Mouse (Mus musculus) A20 (cell line): ENCODE measurements around the gene Atf3.

Experiments used
- DNase-seq: peaks from one replicate; pipeline ENCODE4 v3.0.0-alpha.2; 2011; ENCODE audit warnings: low read depth, low spot score

The Atf3 gene

DNA sequence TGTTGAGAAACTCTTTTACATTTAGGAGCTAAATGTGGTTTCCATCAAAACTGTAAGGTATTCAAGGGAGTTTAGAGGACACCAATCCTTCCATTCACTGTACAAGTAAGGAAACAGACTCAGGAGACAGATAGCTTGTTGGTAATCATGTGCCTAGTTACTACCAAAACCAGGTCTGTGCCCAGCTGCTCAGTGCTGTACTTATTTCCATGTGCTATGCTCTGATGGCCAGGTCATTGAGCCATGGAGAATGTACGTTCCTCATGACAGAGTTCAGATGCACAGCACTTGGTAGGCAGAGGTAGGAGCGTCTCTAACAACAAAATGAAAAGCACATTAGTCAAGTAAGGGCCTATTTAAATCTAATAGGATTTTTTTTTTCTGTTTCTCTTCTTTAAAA lies 8.7 kb upstream of the Atf3 start:
- peak; percentile 92 for DNase-seq

DNA sequence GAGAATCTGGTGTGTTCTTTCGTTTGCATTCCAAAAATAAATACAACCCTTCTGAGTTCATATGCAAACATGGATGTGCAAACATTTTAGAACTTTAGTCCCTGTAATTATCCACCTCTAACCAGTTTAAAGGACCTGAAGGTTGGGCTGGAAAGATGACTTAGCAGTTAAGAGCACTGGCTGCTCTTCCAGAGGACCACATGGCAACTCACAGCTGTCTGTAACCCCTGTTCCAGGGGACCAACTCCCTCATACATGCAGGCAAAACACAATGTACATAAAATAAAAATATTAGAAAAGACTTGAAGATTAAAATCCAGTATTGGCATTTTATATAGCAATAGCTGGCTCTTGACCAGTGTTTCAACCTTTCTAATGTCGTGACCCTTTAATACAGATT lies 7.9 kb upstream of the Atf3 start:
- DNase-seq, result peak; percentile 70

DNA sequence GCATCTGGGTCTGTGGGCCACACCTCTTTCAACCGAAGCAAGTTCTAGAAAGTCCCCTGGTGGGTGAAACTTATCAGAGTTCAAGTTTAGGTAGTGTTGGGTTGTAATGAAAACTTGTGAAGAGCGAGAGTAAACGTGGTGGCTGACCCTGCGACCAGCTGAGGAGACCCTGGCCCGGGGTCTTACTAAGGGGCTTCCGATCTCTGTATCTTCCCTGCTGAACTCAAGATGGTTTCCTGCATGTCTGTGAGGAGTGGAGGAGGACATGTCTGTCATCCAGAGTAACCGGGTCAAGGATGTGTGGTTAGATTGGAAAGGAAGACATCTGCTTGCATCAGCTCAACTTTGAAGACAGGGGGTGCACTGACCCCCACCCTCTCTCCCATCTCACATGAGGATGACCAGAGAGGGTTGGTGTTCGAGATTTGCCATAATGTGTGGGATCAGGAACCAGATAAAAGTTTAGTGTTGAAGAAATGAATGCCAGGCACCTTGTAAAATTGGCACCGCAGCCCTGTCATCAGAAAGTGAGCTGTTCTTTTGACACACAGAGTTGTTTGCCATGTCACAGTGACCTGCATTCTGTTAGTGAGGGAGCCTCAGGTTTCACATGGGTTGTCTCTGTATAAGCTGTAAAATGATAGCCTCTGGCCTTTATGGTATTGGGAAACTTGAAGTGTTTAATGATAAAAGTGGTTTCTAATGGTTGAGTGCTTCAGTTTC lies 7.3 kb upstream of the Atf3 start:
- DNase-seq, result peak; percentile 92

DNA sequence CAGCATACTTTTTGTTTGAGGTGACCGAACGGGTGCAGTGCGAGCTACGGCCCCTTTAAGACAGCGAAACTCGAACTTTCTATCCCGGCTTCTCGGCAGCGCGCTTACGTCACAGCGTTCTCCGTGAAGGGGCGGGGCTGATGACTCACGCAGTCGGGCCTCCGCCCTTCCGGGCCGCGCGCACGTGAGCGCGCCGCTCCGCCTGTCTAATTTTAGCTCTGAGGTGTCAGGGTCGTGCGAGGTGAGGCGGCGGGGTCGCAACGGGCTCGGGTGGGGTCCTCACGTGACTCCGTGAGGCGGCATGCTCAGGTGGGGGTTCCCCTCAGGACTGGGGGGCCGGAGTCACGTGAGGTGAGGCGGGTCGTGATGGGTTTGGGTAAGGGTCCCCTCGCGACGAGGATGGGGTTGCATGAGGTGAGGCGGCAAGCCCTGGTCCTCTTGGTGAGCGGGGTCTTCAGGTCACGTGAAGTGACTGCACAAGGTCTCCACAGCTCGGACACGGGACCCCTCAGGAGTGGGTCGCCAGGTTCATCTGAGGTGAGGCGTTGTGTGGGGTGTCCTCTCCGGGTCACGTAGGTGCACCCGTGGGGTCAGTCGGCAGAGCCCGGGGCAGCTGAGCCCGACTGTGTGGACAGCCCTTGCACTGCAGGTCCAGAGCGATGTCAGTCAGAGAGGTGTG lies 6.6 kb upstream of the Atf3 start:
- DNase-seq, result peak; percentile 97

DNA sequence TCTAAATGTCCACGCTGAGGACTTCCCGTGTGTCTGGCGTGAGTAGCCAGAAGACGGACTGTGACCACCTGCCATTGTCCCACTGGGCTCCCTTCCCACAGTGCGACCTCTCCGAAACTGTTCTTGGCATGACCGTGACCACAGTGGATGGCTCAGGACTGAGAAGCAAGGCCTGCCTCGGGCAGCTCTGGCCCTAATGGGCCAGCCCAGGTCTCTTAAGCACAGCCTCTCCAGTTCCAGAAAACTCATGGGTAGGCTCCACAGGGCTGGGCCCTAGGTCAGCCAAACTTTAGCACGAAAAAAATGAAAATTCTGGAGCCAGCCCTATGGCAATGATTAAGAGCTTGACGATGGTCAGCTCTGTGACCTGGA lies 6.1 kb upstream of the Atf3 start:
- no peak for DNase-seq

DNA sequence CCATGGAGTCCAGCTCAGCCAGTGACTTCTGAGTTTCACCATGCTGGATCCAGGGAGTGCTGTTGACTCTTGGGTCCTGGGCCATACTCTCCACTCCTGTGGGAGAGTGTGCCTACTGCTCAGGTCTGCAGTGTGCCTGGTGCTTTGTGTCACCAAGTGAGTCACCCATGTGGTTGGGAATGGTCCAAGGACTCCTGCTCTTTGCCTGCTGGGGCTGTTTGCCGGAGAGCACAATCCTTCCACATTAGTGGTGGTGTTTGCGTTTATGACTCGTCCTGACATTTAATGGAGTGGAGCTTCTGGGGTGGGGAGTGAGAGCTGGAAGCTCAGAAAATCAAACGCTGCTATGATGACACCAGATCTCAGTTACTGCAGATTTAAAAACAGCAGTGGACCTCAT lies 4.2 kb upstream of the Atf3 start:
- DNase-seq, result no peak

DNA sequence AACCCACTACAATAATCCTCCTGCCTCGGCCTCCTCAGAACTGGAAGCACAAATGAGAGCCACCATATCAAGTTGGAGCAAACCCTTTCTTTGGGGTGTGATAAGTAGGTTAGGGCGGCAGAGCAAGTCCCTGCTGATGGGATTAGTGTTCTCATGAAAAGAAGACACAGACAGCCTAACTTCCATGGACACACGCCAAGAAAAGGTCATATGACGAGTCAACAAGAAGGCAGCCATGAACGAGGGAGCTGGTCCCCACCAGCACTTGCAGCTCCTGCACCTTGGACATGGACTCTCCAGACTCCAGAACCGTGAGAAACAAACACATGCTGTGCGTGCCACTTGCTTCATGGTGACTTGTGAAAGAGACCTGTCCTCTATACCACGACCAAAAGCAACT lies 2.7 kb upstream of the Atf3 start:
- no peak for DNase-seq

DNA sequence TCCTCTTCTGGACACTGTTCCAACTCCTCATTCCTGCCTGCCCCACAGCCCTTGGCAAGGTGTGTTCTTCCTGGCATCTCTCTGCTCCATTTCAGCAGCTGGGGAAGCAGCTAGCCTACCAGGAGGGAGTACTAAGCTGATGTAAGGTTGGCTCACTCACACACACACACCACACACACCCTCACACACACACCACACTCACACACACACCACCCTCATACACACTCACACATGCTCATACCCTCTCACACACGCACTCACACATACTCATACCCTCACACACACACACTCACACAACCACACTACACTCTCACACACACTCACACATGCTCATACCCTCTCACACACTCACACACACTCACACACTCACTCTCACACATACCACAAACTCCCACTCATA lies 1.9 kb upstream of the Atf3 start:
- DNase-seq, result no peak

DNA sequence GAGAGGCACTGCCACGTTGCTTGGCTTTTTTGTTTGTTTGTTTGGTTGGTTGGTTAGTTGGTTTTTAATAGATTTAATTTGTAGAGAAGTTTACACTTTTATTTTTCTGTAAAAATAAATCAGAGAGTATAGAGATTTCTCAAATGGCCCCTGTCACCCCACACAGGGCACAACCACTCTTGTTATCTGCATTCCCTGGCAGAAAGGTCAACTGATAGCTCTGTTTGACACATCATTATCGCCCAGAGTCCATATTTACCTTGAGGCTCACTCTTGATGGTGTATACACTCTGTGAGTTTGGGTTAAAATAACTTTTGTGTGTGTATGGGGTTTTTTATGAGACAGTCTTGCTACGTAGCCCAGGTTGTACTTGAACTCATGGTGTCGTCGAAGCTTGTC lies 744 bp upstream of the Atf3 start:
- no peak for DNase-seq

DNA sequence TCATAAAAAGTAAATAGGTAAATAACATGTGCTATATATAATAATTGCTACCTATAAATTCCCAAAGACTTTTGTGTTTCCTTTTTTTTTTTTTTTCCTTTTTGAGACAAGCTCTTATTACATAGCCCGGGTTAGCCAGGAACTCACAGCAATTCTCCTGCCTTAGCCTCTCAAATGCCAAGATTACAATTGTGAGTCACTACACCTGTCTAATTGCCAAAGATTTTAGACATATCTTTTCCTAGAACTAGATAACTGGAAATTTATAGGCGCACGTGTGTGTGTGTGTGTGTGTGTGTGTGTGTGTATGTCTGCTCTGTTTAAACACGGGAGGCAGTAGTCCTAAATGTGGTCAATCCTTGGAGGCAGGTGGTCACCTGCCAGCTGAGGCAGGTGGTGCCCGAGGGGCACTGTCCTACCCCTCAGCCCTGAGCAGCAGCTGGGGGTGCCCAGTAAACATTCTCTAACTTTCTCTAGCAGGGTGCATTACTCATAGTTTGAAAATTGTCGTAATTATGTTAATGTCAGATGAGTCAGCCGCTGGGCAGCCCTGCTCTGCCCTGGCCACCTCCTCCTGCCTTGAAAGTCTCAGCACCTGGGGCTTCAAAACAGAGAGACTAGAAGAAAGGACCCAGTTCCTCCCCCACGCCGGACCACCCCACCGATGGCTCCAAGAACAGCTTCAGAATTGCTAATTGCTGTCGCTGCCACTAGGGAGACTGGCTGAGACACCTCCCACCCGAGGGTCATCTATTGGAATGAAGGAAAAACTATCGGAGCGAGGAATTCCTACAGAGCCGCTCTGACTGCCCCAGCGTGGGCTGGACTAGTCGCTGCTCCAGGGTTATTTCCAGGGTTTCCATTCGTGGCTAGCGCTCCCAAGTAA lies 1.8 kb downstream of the Atf3 start:
- DNase-seq, result no peak

DNA sequence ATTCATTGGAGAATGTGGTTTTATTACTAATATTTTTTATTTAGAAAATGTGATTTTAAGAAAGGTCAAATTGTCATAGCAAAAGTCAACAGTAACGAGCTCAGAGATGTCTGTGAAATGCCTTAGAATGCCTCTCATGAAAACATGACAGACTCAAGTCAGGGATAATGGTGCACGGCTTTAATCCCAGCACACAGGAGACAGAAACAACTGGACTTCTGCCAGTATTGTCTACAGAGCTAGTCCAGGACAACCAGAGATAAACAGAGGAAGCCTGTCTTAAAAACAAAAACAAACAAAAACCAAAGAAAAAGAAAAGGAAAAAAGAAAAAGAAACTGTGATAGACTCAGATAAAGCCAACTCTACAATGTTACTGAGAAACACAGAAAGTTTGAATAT lies 6.7 kb downstream of the Atf3 start:
- DNase-seq, result no peak

DNA sequence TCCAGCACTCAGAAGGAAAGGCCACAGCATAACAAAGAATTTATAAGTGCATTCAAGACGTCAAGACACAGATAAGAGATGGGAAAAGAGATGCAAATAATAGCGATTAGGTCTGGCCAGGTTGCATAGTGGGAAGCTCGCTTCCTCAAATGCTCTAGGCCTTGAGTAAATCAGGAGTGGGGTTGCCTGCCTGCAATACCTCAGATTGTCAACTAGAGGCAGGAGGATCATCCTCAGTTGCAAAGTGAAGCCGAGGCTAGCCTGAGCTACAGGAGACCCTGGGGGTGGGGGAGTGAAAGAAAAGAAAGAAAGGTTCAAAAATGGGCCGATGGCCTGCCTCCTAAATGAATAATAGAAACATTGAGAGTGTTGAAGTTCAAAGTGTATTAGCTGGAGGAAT lies 12.0 kb downstream of the Atf3 start:
- no peak for DNase-seq

DNA sequence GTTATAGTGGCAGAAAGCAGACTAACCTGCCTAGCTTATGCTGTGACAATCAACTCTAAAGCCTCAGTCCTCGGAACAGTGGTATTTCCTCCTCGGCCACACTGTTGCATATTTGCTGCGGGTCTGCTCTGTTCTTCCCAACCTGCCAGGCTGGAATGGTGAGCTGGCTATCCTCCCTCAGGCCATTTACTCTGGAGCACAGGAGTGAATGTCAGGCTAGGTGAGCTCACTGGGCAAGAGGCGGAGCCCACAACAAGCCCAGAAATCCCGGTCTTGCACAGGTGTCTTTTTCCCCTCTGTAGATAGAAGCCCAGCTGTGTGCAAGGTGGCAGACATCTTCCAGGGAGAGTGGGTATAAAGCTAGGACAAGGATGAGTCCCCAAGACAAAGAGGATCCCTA lies 13.0 kb downstream of the Atf3 start:
- no peak for DNase-seq

DNA sequence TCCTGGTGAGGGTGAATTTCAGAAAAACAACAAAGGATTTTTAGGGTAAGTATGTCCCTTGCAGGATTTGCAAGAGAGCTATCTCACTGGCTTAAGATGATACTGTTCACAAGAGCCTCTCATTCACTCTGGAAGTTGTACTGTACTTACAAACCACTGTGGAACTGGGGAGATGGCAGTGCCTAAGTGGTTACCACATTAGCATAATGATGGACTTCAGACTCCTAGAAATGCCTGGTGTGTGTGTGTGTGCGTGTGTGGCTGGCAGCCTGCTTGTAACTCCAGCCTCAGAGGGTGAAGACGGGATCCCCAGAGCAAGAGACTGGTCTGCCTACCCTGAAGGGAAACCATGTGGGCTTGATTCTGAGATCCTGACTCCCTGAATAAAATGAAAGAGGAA lies 14.3 kb downstream of the Atf3 start:
- DNase-seq, result no peak

DNA sequence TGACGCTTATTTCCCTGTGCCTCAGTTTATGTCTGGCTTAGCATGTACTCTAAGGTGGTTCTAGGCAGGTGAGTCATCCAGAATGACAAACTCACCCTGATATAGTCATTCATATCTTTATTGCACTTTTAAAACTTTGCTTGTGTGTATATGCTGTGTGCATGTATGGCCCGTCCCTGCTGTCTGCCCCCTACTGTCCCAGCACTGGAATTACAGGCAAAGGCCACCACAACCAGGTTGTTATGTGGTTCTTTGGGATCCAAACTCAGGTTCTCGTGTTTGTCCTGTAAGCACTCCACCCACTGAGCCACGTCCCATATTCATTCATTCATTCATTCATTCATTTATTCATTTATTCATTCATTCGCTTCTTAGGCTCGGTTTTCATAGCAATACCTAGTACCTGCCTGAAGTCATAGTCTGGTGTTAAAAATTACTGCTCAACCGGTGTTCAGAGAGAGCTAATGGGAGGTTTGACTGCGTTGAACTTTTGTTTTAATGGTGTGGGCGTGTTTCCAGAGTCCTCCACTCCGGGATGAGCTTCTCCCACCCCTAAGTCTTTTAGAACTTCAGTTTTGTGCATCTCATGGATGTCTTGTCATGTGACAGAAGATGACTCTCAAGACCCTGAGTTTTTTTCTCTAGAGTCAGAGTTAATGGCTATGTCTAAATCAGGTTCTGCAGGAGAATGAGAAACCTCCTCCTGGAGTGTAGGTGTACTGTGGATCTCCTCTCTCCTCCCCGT lies 15.5 kb downstream of the Atf3 start:
- peak; percentile 38 for DNase-seq

DNA sequence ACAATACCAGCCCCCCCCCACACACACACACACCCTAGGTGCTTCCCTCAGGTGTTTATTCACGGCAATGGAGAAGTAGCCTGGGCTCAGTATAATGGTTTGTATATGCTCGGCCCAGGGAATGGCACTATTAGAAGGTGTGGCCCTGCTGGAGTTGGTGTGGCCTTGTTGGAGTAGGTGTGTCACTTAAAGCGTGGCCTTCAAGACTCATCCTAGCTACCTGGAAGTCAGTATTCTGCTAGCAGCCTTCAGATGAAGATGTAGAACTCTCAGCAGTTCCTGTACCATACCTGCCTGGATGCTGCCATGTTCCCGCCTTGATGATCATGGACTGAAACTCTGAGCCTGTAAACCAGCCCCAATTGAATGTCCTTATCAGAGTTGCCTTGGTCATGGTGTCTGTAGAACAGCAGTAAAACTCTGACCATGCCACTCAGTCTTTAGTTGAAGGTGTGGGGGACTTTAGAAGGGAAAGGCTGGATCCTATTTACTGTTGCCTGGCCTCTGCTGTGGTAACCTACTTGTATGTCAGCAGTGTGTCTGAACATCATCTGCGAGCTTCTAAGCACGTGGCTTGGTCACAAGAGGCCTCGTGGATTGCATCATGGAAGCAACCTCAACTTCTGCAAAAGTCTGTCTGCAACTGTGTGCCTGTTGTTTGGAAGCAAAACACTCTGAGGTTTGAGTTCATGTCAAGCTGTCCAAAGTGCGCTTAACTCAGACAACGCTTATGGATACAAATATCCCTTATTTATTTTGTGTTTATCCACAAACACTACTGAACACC lies 16.8 kb downstream of the Atf3 start:
- DNase-seq, result no peak

DNA sequence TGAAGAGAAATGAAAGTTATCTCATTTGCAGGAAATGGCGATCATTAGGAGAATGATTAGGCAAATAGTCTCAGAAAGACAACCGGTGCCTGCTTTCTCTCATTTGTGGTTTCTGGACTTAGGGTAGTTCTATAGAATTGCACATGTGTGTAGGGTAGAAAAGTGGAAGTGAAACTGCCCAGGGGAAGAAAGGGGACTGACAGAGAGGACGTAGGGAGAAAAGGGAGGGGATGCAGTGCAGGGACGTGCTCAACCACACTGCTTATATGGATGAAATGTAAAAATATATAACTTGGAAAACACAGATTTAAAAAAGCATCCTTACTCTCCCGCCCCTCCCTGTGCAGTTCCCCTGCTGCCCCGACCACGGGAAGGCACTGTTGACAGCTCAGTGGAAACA lies 19.9 kb downstream of the Atf3 start:
- peak; percentile 89 for DNase-seq

DNA sequence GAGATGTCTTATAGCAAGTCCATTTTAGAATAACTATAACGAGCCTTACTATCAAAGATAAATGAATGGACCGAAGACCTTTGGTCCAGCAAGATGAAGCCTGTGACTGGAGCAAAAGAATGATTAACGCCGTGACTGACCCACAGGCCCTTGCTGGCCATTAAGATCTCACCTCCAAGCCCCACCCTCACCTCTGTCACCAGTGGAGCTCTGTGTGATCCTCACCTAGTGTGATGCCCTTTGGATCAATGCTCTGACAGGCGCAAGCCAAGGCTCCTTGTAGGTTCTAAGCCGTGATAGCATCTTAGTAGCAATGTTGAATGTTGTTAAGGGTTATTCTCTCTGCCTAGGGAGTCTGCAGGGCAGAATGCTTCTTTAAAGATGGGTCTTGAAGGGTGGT lies 21.8 kb downstream of the Atf3 start:
- no peak for DNase-seq

DNA sequence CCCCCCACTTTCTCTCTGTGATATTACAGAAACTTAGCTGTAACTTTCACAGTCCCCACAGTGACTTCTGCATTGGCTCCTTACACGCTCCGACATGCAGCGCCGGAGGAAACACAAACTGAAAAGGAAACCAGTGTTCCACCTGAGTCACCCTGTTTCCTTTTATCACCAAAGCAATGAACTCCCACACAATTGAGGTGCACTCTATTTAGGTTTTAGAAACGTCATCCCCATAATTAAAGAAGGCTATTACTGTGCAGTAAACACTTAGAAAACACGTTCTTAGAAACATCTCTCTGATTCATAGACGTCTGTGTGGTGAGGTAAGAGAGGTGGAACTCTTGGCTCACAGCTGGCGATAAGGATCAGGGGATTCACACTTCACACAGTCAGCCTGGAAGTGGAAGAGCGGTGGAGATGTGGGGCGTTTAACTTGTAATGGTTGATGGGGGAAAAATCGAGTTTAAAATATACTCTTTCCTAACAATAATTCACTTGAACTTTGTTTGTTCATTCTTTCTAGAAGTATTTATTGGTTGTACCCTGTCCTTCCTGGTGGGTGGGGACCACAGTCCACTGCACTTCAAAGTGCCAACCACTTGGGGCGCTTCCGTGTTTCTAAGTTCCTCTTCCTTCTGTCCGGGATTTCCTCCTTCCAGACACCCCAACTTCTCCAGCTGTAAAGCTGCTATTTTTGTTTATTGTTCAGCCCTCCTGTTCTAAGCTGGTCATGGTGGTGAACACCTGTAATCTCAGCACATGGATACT lies 24.0 kb downstream of the Atf3 start:
- peak; percentile 78 for DNase-seq

DNA sequence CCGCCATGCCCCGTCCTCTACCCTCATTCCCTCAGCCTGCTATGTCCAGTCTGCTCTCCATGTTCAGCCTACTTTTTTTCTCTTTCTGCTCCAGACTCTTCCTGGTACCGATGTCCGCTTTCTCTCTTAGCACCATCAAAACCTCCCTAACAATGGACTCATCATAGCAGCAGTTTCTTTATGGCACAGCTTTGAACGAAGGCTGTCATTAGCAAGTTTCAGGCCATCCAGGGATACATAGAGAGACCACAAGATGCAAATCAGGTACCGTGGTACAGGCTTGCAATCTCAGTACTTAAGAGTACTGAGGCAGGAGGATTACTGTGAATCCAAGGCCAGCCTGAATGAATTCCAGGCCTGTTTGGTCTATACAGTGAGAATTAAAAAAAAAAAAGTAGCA lies 25.1 kb downstream of the Atf3 start:
- DNase-seq, result no peak
